Mouse (Mus musculus): ENCODE results near the gene Pibf1. TPM values are rescaled to one million over a fixed set of nuclear protein-coding genes. Genes with fewer than 3 reads are reported as not detected.

The Pibf1 gene
- polyA plus RNA-seq, 1 experiment from 2014 or later: 15.5 TPM

- no peaks in the 10 kb centered on the region for H3K36me3 ChIP-seq (ENCODE audit: inconsistent target)
- H3K79me2 ChIP-seq (ENCODE audit: inconsistent target): no peaks in the 10 kb centered on the region
- no peak overlapping the region for H3K27ac ChIP-seq
- WGBS (ENCODE audit: missing documents): 90% methylated on average over 4 of the region's 4 CpGs
- H3K4me3 ChIP-seq (ENCODE audit: inconsistent target): no peak overlapping the region
These were observed 75.0 kb downstream of the Pibf1 start for GRCm38 (mm10) chr14:99174138-99174745.

- 93% methylated on average over 9 of the region's 9 CpGs for WGBS (ENCODE audit: missing documents)
- Histone ChIP-seq H3K36me3 (ENCODE audit: inconsistent target) (no peaks in the 10 kb centered on the region), H3K27ac (no peak overlapping the region), H3K4me3 (ENCODE audit: inconsistent target) (no peak overlapping the region), H3K79me2 (ENCODE audit: inconsistent target) (no peaks in the 10 kb centered on the region)
These were observed 77.3 kb downstream of the Pibf1 start for GRCm38 (mm10) chr14:99176559-99176958.

- 97% methylated on average over 5 of the region's 5 CpGs for WGBS (ENCODE audit: missing documents)
- H3K36me3 ChIP-seq (ENCODE audit: inconsistent target): 0 out of 2 replicates have a peak, but pooled peaks cover 5% of the 10 kb centered on the region
- no peak overlapping the region for H3K4me3 ChIP-seq (ENCODE audit: inconsistent target)
- H3K79me2 ChIP-seq (ENCODE audit: inconsistent target): no peaks in the 10 kb centered on the region
- H3K27ac ChIP-seq: no peak overlapping the region
These were observed 91.0 kb downstream of the Pibf1 start for GRCm38 (mm10) chr14:99190153-99190790.

- Histone ChIP-seq H3K79me2 (ENCODE audit: inconsistent target) (no peaks in the 10 kb centered on the region), H3K4me3 (ENCODE audit: inconsistent target) (no peak overlapping the region), H3K27ac (no peak overlapping the region), H3K36me3 (ENCODE audit: inconsistent target) (0 out of 2 replicates have a peak, but pooled peaks cover 5% of the 10 kb centered on the region)
- 93% methylated on average over 1 of the region's 2 CpGs for WGBS (ENCODE audit: missing documents)
These were observed 106.6 kb downstream of the Pibf1 start for GRCm38 (mm10) chr14:99205865-99206264.

- 97% methylated on average over 5 of the region's 5 CpGs for WGBS (ENCODE audit: missing documents)
- H3K36me3 ChIP-seq (ENCODE audit: inconsistent target): peaks cover 11% of the 10 kb centered on the region
- H3K79me2 ChIP-seq (ENCODE audit: inconsistent target): no peaks in the 10 kb centered on the region
- no peak overlapping the region for H3K4me3 ChIP-seq (ENCODE audit: inconsistent target)
- no peak overlapping the region for H3K27ac ChIP-seq
These were observed 107.4 kb downstream of the Pibf1 start for GRCm38 (mm10) chr14:99206591-99206990.

DNA sequence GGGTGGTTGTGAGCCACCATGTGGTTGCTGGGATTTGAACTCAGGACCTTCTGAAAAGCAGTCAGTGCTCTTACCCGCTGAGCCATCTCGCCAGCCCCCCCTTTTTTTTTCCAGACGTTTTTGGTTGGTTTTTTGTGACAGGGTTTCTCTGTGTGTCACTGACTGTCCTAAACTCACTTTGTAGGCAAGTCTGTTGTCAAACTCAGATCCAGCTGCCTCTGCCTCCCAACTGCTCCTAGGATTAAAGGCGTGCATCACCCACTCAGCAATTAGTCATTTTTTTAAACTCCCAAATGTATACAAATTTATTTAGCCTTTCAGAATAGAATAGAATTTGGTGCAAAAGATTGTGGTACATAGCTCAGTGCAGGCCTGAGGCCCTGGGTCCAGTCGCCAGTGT lies 111.2 kb downstream of the Pibf1 start:
- H3K79me2 ChIP-seq (ENCODE audit: inconsistent target): no peaks in the 10 kb centered on the region
- no peak overlapping the region for H3K27ac ChIP-seq
- peaks cover 9% of the 10 kb centered on the region for H3K36me3 ChIP-seq (ENCODE audit: inconsistent target)
- H3K4me3 ChIP-seq (ENCODE audit: inconsistent target): no peak overlapping the region
- 97% methylated on average over 5 of the region's 5 CpGs for WGBS (ENCODE audit: missing documents)

- no peak overlapping the region for H3K27ac ChIP-seq
- H3K79me2 ChIP-seq (ENCODE audit: inconsistent target): no peaks in the 10 kb centered on the region
- WGBS (ENCODE audit: missing documents): 96% methylated on average over 7 of the region's 7 CpGs
- peaks cover 22% of the 10 kb centered on the region for H3K36me3 ChIP-seq (ENCODE audit: inconsistent target)
- no peak overlapping the region for H3K4me3 ChIP-seq (ENCODE audit: inconsistent target)
These were observed 119.3 kb downstream of the Pibf1 start for GRCm38 (mm10) chr14:99218396-99219012.

DNA sequence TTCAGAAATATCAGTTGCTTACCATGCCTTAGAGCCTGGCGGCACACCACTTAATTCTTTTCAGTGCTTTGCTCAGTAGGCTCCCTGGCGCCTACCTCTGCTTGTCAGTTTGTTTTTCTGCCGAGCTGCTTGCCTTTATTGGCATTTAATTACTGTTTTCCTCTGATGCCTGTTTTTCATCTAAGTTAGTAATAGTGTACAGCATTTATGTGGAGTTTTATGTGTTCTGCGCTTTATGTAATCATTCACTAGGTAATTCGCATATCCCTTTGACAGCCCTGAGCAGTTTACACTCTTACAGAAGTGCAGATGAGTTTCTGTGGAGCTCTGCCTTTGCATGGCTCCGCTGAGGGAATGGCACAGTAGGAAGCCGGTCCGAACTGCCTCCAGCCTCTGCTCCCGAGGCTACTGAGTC lies 120.5 kb downstream of the Pibf1 start:
- H3K4me3 ChIP-seq (ENCODE audit: inconsistent target): no peak overlapping the region
- H3K27ac ChIP-seq: no peak overlapping the region
- H3K79me2 ChIP-seq (ENCODE audit: inconsistent target): no peaks in the 10 kb centered on the region
- 87% methylated on average over 9 of the region's 9 CpGs for WGBS (ENCODE audit: missing documents)
- H3K36me3 ChIP-seq (ENCODE audit: inconsistent target): peaks cover 22% of the 10 kb centered on the region

DNA sequence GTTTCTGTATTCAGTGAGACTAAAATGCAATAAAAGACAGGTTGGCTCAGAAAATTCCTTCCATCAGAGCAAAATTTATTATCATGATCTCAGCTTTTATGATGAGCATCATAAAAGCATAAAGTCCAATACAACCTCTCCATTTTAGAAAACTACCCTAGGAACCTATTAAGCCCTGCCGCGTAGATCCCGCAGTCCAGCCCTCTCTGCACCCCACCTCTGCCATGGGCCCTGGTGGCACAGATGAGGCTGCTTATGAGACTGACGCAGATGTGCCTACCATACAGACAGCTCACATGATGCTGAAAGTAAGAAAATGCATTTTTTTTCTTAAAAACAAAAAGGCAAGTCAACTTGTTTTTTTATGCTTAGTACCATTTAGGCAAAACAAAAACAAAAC lies 126.7 kb downstream of the Pibf1 start:
- no peak overlapping the region for H3K4me3 ChIP-seq (ENCODE audit: inconsistent target)
- H3K79me2 ChIP-seq (ENCODE audit: inconsistent target): no peaks in the 10 kb centered on the region
- H3K36me3 ChIP-seq (ENCODE audit: inconsistent target): peaks cover 18% of the 10 kb centered on the region; the same call in 1 of the 2 replicates
- 91% methylated on average over 3 of the region's 4 CpGs for WGBS (ENCODE audit: missing documents)
- no peak overlapping the region for H3K27ac ChIP-seq

DNA sequence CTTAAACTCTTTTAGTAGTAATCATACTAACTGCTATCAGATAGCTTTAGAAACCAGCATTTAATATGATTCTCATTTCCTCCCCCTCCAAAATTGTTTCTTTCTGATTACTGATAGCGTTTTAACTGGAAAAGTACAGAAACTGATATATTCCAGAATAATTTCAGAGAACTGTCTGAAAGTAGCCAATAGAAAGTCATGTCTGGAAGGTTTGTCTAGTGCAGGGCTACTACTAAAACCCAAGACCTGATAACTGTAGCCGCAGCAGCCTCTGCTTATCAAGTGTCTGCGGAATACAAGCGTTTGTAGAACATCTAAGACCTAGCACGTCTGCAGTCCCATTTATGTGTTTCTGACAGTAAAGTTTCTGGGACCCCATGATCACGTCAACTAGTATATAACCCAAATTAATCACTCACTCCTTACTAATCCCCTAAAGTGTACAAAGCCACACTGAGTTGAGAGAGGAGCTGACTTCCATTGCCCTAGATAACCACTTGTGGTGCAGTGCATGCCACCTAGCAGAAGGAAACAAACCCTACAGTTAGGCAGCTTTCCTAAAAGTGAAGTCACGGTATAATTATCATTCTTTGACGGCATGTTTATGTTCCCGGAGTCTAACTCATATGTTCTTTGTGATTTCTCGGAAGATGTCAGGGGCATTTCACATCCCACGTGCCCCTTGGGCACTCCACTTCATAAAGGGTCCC lies 130.0 kb downstream of the Pibf1 start:
- no peak overlapping the region for H3K4me3 ChIP-seq (ENCODE audit: inconsistent target)
- 96% methylated on average over 11 of the region's 11 CpGs for WGBS (ENCODE audit: missing documents)
- no peaks in the 10 kb centered on the region for H3K79me2 ChIP-seq (ENCODE audit: inconsistent target)
- 0 out of 2 replicates have a peak, but pooled peaks cover 5% of the 10 kb centered on the region for H3K36me3 ChIP-seq (ENCODE audit: inconsistent target)
- H3K27ac ChIP-seq: no peak overlapping the region

- H3K79me2 ChIP-seq (ENCODE audit: inconsistent target): no peaks in the 10 kb centered on the region
- no peaks in the 10 kb centered on the region for H3K36me3 ChIP-seq (ENCODE audit: inconsistent target)
- no peak overlapping the region for H3K4me3 ChIP-seq (ENCODE audit: inconsistent target)
- WGBS (ENCODE audit: missing documents): 97% methylated on average over 3 of the region's 3 CpGs
- H3K27ac ChIP-seq: no peak overlapping the region
These were observed 133.8 kb downstream of the Pibf1 start for GRCm38 (mm10) chr14:99233056-99233455.

- WGBS (ENCODE audit: missing documents): 94% methylated on average over 5 of the region's 5 CpGs
- H3K79me2 ChIP-seq (ENCODE audit: inconsistent target): no peaks in the 10 kb centered on the region
- no peaks in the 10 kb centered on the region for H3K36me3 ChIP-seq (ENCODE audit: inconsistent target)
- H3K4me3 ChIP-seq (ENCODE audit: inconsistent target): no peak overlapping the region
- H3K27ac ChIP-seq: no peak overlapping the region
These were observed 137.9 kb downstream of the Pibf1 start for GRCm38 (mm10) chr14:99237115-99237514.

- peaks cover 11% of the 10 kb centered on the region; the same call in 1 of the 2 replicates for H3K36me3 ChIP-seq (ENCODE audit: inconsistent target)
- no peaks in the 10 kb centered on the region for H3K79me2 ChIP-seq (ENCODE audit: inconsistent target)
- 95% methylated on average over 11 of the region's 11 CpGs for WGBS (ENCODE audit: missing documents)
These were observed 141.3 kb downstream of the Pibf1 start for GRCm38 (mm10) chr14:99240563-99240962.

DNA sequence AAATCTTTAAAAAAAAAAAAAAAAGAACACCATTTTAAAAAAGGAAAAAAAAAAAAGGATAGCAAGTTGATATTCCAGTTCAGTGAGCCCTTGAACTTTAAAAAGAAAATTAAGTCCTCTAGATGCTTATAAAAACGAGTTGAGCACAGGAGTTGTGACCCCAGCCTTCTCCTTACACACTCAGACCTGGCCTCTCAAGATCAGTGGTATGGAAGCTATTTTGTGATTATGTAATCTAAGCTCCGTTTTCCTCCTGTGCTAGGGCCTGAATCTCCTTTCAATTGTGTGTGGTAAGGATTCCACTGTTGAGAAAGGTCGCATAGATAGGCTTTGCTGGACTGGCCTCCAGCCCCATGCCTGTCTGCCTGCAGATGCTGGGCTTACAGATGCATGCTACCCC lies 145.3 kb downstream of the Pibf1 start:
- no peak overlapping the region for H3K4me3 ChIP-seq (ENCODE audit: inconsistent target)
- H3K36me3 ChIP-seq (ENCODE audit: inconsistent target): peaks cover 18% of the 10 kb centered on the region; the same call in 1 of the 2 replicates
- 76% methylated on average over 3 of the region's 3 CpGs for WGBS (ENCODE audit: missing documents)
- no peak overlapping the region for H3K27ac ChIP-seq
- no peaks in the 10 kb centered on the region for H3K79me2 ChIP-seq (ENCODE audit: inconsistent target)

More at GRCm38 (mm10) chr14:99240563-99240962, 141.3 kb downstream of the Pibf1 start:
- H3K4me3 ChIP-seq (ENCODE audit: inconsistent target): no peak overlapping the region
- no peak overlapping the region for H3K27ac ChIP-seq

Measured in macrophage (primary cell).